Mouse (Mus musculus) adrenal gland, adult 18-20 months (tissue): ENCODE results near the gene Mrpl52. TPM values are rescaled to one million over a fixed set of nuclear protein-coding genes. Genes with fewer than 3 reads are reported as not detected.

Source experiments
- DNase-seq, 2 experiments: peaks; one replicate each; pipeline ENCODE4 v3.0.0; 2021 to 2022; ENCODE audit warnings: low spot score in 2 of 2
- total RNA-seq, 2 experiments: library from RNA; stranded (reverse); gene quantifications; 1 replicate in 1 of 2; 2 replicates in 1 of 2; pipeline ENCODE4 v1.2.3; 2021

Mrpl52 gene
- total RNA-seq, 2 experiments from 2014 or later = 180 to 210 TPM

GRCm38 (mm10) chr14:54463108-54463958 is 36.6 kb downstream of the Mrpl52 start:
- no peak for DNase-seq

- DNase-seq = peak; percentile 90
Measured at GRCm38 (mm10) chr14:54463959-54464292, 37.2 kb downstream of the Mrpl52 start, which contains the start of gene Lrp10. Gene Lrp10 (plus strand): TSS chr14:54464137.

GRCm38 (mm10) chr14:54464293-54465005 is 37.7 kb downstream of the Mrpl52 start:
- peak; percentile 43 to 60 for DNase-seq

GRCm38 (mm10) chr14:54471467-54471866 is 44.8 kb downstream of the Mrpl52 start:
- DNase-seq = no peak

- DNase-seq = no peak
Measured at GRCm38 (mm10) chr14:54472671-54473070, 46.0 kb downstream of the Mrpl52 start.

- no peak for DNase-seq
Measured at GRCm38 (mm10) chr14:54474744-54475143, 48.0 kb downstream of the Mrpl52 start.

GRCm38 (mm10) chr14:54475941-54476844 is 49.5 kb downstream of the Mrpl52 start, which contains the start of gene Rem2:
Gene Rem2 (plus strand): TSS chr14:54476100.
- peak in 1 of 2 experiments; percentile 22 for DNase-seq

GRCm38 (mm10) chr14:54477172-54477909 is 50.6 kb downstream of the Mrpl52 start:
- no peak for DNase-seq

Other genes with a start within 250 kb of the Mrpl52 start
- gene Dad1, start 172.8 kb upstream of the Mrpl52 start, total RNA-seq = 100 to 1,000 TPM; 381 to 382 TPM
- gene Abhd4, start 172.7 kb upstream of the Mrpl52 start, total RNA-seq = 100 to 1,000 TPM; 463 to 735 TPM
- gene Olfr49, start 142.0 kb upstream of the Mrpl52 start, total RNA-seq = under 1 TPM in 1 of 2 experiments, not detected in 1; 0.07 TPM
- 10 to 100 TPM; 77.0 to 95.1 TPM for gene Oxa1l, start 66.1 kb upstream of the Mrpl52 start, total RNA-seq
- gene Slc7a7, start 9.1 kb upstream of the Mrpl52 start, total RNA-seq = 1 to 10 TPM; 3.1 to 4.5 TPM
- gene Mmp14, start 4.7 kb downstream of the Mrpl52 start, total RNA-seq = 10 to 100 TPM; 26.4 to 38.4 TPM
- gene Lrp10, start 37.2 kb downstream of the Mrpl52 start, total RNA-seq = 100 to 1,000 TPM in 1 of 2 experiments, 10 to 100 TPM in 1; 95.4 to 119 TPM
- gene Rem2, start 49.2 kb downstream of the Mrpl52 start, total RNA-seq = 1 to 10 TPM in 1 of 2 experiments, under 1 TPM in 1; 0.26 to 1.1 TPM
- 10 to 100 TPM; 38.9 to 43.3 TPM for gene Prmt5, start 90.6 kb downstream of the Mrpl52 start, total RNA-seq
- 10 to 100 TPM; 11.2 to 18.9 TPM for gene Haus4, start 127.7 kb downstream of the Mrpl52 start, total RNA-seq
- 10 to 100 TPM; 20.5 to 26.0 TPM for gene Ajuba, start 150.6 kb downstream of the Mrpl52 start, total RNA-seq
- 1 to 10 TPM; 2.7 to 6.5 TPM for gene 4931414P19Rik, start 179.1 kb downstream of the Mrpl52 start, total RNA-seq
- 100 to 1,000 TPM; 273 to 381 TPM for gene Psmb5, start 191.1 kb downstream of the Mrpl52 start, total RNA-seq
- not detected for gene Psmb11, start 194.5 kb downstream of the Mrpl52 start, total RNA-seq
- not detected for gene Gm17606, start 214.0 kb downstream of the Mrpl52 start, total RNA-seq
- gene Cdh24, start 214.5 kb downstream of the Mrpl52 start, total RNA-seq = 1 to 10 TPM in 1 of 2 experiments, under 1 TPM in 1; 0.70 to 1.2 TPM